Comparison of ENCODE assay signal across 15 mouse cellular contexts in genomic region chrX:147527646-147528172, GRCm38 (mm10). TPM values are rescaled to one million over a fixed set of nuclear protein-coding genes. Genes with fewer than 3 reads are reported as not detected.
"Had no signal": no experiment of that assay in that cellular context is flagged by ENCODE, and none has a peak within 500 bp of the region (broad histone marks: within the 10 kb centered on the region; RNA-seq: fewer than 3 reads in every experiment).

No protein-coding gene starts in this region.

- H3K9ac ChIP-seq: kidney, embryonic 15.5 days; liver, embryonic 15.5 days; midbrain, embryonic 12.5 days; neural tube, embryonic 12.5 days had no signal

- ATAC-seq: lung, postnatal 0 days had no signal

- H3K4me3 ChIP-seq: kidney, embryonic 15.5 days; limb, embryonic 10.5 days; liver, embryonic 15.5 days; midbrain, embryonic 12.5 days; neural tube, embryonic 12.5 days had no signal

- H3K9me3 ChIP-seq: kidney, embryonic 15.5 days; limb, embryonic 10.5 days; liver, embryonic 15.5 days; midbrain, embryonic 12.5 days; neural tube, embryonic 12.5 days had no signal

- H3K4me1 ChIP-seq: kidney, embryonic 15.5 days; limb, embryonic 10.5 days; liver, embryonic 15.5 days; midbrain, embryonic 12.5 days; neural tube, embryonic 12.5 days had no signal

- H3K27me3 ChIP-seq: kidney, embryonic 15.5 days; liver, embryonic 15.5 days; midbrain, embryonic 12.5 days; neural tube, embryonic 12.5 days had no signal

- DNase-seq: kidney, adult 2 months; kidney, postnatal 14 days; lung, adult 2 months; lung, postnatal 36 days; thymus, postnatal 4 days had no signal

- H3K36me3 ChIP-seq: kidney, embryonic 15.5 days; limb, embryonic 10.5 days; liver, embryonic 15.5 days; midbrain, embryonic 12.5 days; neural tube, embryonic 12.5 days had no signal

- H3K27ac ChIP-seq: kidney, embryonic 15.5 days; limb, embryonic 10.5 days; liver, embryonic 15.5 days; midbrain, embryonic 12.5 days; neural tube, embryonic 12.5 days; stomach, postnatal 0 days had no signal

- H3K4me2 ChIP-seq: kidney, embryonic 15.5 days; liver, embryonic 11.5 days; liver, embryonic 15.5 days; midbrain, embryonic 12.5 days; neural tube, embryonic 12.5 days had no signal

RNA-seq across cellular contexts. Expression of gene Lrch2, which starts 26.2 kb away (rescaled TPM):
- total RNA-seq: monocyte, adult 5-6 weeks; neutrophil, adult 5-6 weeks had no signal
